Mouse (Mus musculus): ENCODE results near the gene Pcnp. TPM values are rescaled to one million over a fixed set of nuclear protein-coding genes. Genes with fewer than 3 reads are reported as not detected.
"Not testable (repeated sequence)": the region's sequence is repeated elsewhere in the genome, so short reads cannot be mapped to it uniquely, and the experiment has no call there.

Pcnp gene
- polyA plus RNA-seq, 1 experiment from 2014 or later = 352 TPM

DNA sequence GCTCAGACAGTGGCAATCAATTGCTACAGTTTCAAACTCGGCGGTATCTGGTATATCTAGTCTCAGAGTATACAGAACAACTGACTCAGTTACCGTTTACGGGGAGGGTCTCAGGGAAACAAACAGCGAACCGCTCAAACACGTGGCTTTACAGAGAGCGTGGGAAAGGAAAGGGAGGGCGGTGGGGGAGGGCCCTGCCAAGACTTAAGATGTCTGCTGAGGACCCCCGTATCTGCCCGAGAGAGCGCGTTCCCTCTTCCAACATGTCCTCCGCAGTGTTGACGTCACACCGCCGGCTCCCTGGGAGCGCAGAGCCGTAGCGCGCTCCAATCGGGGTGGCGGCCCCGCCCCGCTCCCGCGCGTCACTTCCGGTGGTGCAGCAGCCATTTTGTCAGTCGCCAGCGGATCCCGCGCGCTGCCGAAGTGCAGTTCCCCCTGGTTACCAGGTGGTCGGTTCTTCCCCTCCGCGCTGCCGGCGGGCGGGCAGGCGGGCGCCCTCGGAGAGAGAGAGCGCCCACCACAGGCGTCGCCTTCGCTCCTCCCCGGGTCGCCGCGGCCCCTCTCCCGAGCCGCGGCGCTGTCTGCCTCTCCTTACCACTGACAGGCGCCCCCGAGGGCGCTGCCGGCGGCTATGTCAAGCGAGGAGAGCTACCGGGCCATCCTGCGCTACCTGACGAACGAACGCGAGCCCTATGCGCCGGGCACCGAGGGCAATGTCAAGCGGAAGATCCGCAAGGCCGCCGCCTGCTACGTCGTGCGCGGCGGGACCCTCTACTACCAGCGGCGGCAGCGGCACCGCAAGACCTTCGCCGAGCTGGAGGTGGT lies 55.9 kb downstream of the Pcnp start, which contains the start of gene Zbtb11:
Gene Zbtb11, plus strand, starts transcription at position 453 of the 825 bp plus-strand sequence.
- Histone ChIP-seq H3K36me3 (peaks cover 54% of the 10 kb centered on the region), H3K9me3 (replicated peaks) (no peaks in the 10 kb centered on the region), H3K27me3 (ENCODE audit: low read depth, poor library complexity, severe bottlenecking) (no peaks in the 10 kb centered on the region), H3K27ac (replicated peaks) (peak within 1 kb of the TSS; percentile 87), H3K4me3 (peak within 1 kb of the TSS; percentile 98), H3K4me1 (peaks cover 32% of the 10 kb centered on the region)
- WGBS = under 1% methylated on average over 79 of the region's 86 CpGs
- peak; percentile 100 for DNase-seq (ENCODE audit: low spot score)

DNA sequence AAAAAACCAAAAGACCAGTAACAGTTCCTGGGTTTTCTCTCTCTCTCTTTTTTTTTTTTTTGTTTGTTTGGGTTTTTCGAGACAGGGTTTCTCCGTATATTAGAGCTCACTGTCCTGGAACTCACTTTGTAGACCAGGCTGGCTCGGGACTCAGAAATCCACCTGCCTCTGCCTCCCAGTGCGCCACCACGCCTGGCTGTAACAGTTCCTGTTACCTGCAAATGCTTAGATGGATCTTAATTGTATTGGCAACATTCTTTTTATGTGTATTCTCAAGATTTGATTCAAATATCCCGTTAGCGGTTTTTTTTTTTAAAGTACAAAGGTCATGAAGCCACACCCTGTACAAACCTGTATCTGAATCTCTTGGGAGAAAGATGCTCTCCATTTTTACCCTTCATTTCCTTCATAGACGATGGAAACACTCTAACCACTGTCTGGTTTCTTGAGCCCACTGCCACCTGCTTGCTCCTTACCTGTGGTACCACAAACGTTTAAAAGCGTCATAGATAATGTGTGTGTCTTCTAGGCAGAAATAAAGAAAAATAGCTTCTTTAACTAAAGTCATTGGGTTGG lies 56.8 kb downstream of the Pcnp start:
- peak overlapping the region; percentile 98 for H3K4me3 ChIP-seq
- DNase-seq (ENCODE audit: low spot score) = no peak
- WGBS = 60% methylated on average over 10 of the region's 10 CpGs
- H3K36me3 ChIP-seq = peaks cover 51% of the 10 kb centered on the region
- peaks cover 34% of the 10 kb centered on the region for H3K4me1 ChIP-seq
- H3K9me3 ChIP-seq (replicated peaks) = no peaks in the 10 kb centered on the region
- H3K27ac ChIP-seq (replicated peaks) = peak overlapping the region; percentile 87
- H3K27me3 ChIP-seq (ENCODE audit: low read depth, poor library complexity, severe bottlenecking) = no peaks in the 10 kb centered on the region

GRCm38 (mm10) chr16:55971735-55972615 lies 57.6 kb downstream of the Pcnp start:
- no peak overlapping the region for H3K27ac ChIP-seq (replicated peaks)
- H3K36me3 ChIP-seq = peaks cover 55% of the 10 kb centered on the region
- H3K27me3 ChIP-seq (ENCODE audit: low read depth, poor library complexity, severe bottlenecking) = no peaks in the 10 kb centered on the region
- WGBS = 82% methylated on average over 6 of the region's 6 CpGs
- H3K9me3 ChIP-seq (replicated peaks) = no peaks in the 10 kb centered on the region
- peaks cover 41% of the 10 kb centered on the region for H3K4me1 ChIP-seq
- no peak overlapping the region for H3K4me3 ChIP-seq
- DNase-seq (ENCODE audit: low spot score) = no peak

DNA sequence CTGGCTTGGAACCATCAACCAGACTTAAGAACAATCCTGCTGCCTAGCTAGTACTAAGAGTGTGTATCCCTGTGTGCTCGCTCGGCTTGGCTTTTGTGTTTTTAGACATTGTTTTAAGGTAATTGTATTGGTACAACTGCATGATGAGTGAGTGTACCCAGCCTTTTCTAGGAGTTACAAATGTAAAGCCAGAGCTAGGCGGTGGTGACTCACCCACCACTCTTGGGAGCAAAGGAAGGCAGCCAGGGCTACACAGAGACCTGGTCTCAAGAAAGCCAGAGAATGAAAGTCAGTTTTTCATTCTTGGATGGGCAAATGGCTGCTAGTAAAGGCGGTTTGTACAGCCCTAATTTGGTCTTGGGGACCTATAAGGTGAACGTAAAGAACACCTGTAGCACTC lies 59.1 kb downstream of the Pcnp start:
- Histone ChIP-seq H3K36me3 (peaks cover 55% of the 10 kb centered on the region), H3K4me1 (peaks cover 40% of the 10 kb centered on the region), H3K27ac (replicated peaks) (no peak overlapping the region), H3K9me3 (replicated peaks) (no peaks in the 10 kb centered on the region), H3K4me3 (no peak overlapping the region), H3K27me3 (ENCODE audit: low read depth, poor library complexity, severe bottlenecking) (no peaks in the 10 kb centered on the region)
- whole genome bisulfite sequencing = 95% methylated on average over 5 of the region's 5 CpGs
- no peak for DNase-seq (ENCODE audit: low spot score)

GRCm38 (mm10) chr16:55969147-55969546 lies 60.4 kb downstream of the Pcnp start:
- Histone ChIP-seq H3K4me3 (no peak overlapping the region), H3K36me3 (peaks cover 55% of the 10 kb centered on the region)
- WGBS = 90% methylated on average over 3 of the region's 3 CpGs

GRCm38 (mm10) chr16:55967221-55967620 lies 62.3 kb downstream of the Pcnp start:
- H3K9me3 ChIP-seq (replicated peaks) = no peaks in the 10 kb centered on the region
- WGBS = 44% methylated on average over 1 of the region's 1 CpGs
- peaks cover 23% of the 10 kb centered on the region for H3K4me1 ChIP-seq
- H3K36me3 ChIP-seq = peaks cover 49% of the 10 kb centered on the region
- no peak for DNase-seq (ENCODE audit: low spot score)
- peak overlapping the region; percentile 96 for H3K27ac ChIP-seq (replicated peaks)
- no peaks in the 10 kb centered on the region for H3K27me3 ChIP-seq (ENCODE audit: low read depth, poor library complexity, severe bottlenecking)
- H3K4me3 ChIP-seq = peak overlapping the region; percentile 88

More at GRCm38 (mm10) chr16:55969147-55969546, 60.4 kb downstream of the Pcnp start:
- Histone ChIP-seq H3K27me3 (ENCODE audit: low read depth, poor library complexity, severe bottlenecking) (no peaks in the 10 kb centered on the region), H3K4me1 (peaks cover 31% of the 10 kb centered on the region), H3K9me3 (replicated peaks) (no peaks in the 10 kb centered on the region), H3K27ac (replicated peaks) (no peak overlapping the region)
- peak; percentile 36 for DNase-seq (ENCODE audit: low spot score)

GRCm38 (mm10) chr16:55966212-55966871 lies 63.2 kb downstream of the Pcnp start, which contains the start of gene Rpl24:
Gene Rpl24 (plus strand): TSS chr16:55966275.
- DNase-seq (ENCODE audit: low spot score) = peak; percentile 95
- Histone ChIP-seq H3K4me1 (peaks cover 14% of the 10 kb centered on the region), H3K36me3 (peaks cover 40% of the 10 kb centered on the region), H3K4me3 (peak within 1 kb of the TSS; percentile 88), H3K9me3 (replicated peaks) (no peaks in the 10 kb centered on the region), H3K27me3 (ENCODE audit: low read depth, poor library complexity, severe bottlenecking) (no peaks in the 10 kb centered on the region), H3K27ac (replicated peaks) (peak within 1 kb of the TSS; percentile 96)
- WGBS = under 1% methylated on average over 42 of the region's 42 CpGs

DNA sequence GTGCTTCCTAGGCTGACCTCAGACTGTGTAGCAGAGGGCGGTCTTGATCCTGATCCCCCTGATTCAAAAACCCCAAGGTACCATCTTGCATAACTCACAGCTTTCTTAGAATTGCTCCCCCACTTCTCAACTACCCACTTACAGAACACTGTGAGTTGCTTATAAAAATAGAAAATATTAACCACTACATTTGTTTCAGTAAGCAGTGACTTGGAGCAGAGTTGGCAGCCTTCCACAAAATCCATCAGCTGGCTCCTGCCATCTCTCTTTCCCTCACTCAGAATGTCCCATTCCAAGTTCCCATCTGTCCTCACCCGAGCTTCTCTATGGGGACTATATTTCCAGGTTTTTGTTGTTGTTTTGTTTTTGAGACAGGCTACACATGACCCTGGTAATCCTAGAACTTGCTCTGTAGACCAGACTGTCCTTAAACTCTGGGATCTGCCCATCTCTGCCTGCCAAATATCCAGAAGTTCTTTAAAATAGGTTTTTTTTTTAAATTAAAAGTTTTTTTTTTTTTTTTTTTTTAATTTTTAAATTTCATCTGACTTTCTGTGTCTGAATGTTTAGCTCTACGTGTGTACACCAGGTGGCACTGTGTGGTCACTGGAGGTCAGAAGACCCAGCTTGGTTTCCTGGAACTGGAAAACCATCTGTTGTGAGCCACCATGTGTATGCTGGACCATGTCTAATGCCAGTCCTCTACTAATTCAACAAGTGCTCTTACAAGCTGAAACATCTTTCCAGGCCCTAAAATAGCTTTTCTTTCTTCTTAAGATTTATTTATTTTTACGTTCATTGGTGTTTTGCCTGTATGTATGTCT lies 65.2 kb downstream of the Pcnp start:
- H3K9me3 ChIP-seq (replicated peaks) = no peaks in the 10 kb centered on the region
- no peak overlapping the region for H3K4me3 ChIP-seq
- H3K4me1 ChIP-seq = peaks cover 14% of the 10 kb centered on the region
- no peaks in the 10 kb centered on the region for H3K27me3 ChIP-seq (ENCODE audit: low read depth, poor library complexity, severe bottlenecking)
- no peak overlapping the region for H3K27ac ChIP-seq (replicated peaks)
- peaks cover 20% of the 10 kb centered on the region for H3K36me3 ChIP-seq
- DNase-seq (ENCODE audit: low spot score) = no peak
- WGBS = 69% methylated on average over 4 of the region's 4 CpGs

- not testable (repeated sequence) for H3K27ac ChIP-seq (replicated peaks); H3K4me3 ChIP-seq; H3K9me3 ChIP-seq (replicated peaks); DNase-seq (ENCODE audit: low spot score); H3K27me3 ChIP-seq (ENCODE audit: low read depth, poor library complexity, severe bottlenecking); H3K36me3 ChIP-seq
- 94% methylated on average over 6 of the region's 11 CpGs for WGBS
- H3K4me1 ChIP-seq = peaks cover 14% of the 10 kb centered on the region
These were observed 66.5 kb downstream of the Pcnp start for GRCm38 (mm10) chr16:55963068-55963467.
